Mouse (Mus musculus): ENCODE measurements around the gene Tcf7l2.

- no peak for TF ChIP-seq CTCF (IDR thresholded peaks at IDR 0.05; ENCODE audit: low read depth)
- no peak for TF ChIP-seq EP300 (optimal IDR thresholded peaks at IDR 0.05)
Observed at GRCm38 (mm10) chr19:55710841-55711240, 30.8 kb upstream of the Tcf7l2 start.

All from stomach, postnatal 0 days (tissue).